Mouse (Mus musculus): ENCODE data around the gene Rep15. TPM values are rescaled to one million over a fixed set of nuclear protein-coding genes. Genes with fewer than 3 reads are reported as not detected.

Rep15 gene
- 0.37 TPM for polyA plus RNA-seq (2015; fragmentation: Illumina TruSeq; extraction: RNeasy Lipid Tissue Mini Kit (QIAGEN cat#74804); ENCODE audit: insufficient read depth, low replicate concordance)

DNA sequence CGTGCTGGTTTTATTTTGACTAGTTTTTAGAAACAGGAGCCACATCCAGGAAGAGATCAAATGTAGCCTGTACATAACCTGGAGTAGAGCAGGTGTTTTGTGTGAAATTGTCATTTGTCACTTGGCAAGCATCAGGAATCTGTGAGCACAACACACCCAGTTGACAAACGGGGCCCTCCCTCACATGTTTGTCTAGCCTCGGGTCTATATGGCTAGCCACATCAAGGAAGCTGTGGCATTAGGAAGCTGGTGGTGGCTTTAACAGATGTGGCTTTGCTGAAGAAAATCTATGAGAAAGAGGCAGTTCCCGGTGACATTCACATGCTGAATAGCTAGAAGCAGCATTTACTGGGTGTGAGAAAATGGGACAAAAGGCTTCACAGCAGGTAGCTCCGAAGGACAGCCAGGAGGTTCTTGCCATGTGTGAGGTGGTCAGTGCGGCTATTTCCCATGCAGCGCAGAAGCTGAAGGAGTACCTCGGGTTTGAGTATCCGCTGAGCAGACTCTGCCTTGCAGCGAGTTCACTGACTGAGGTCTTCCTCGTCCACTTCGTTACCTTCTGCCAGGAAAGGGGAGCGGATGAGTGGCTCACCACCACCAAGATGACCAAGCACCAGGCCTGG is at the start of gene Rep15:
Gene Rep15 (plus strand): TSS at position 282 of the 623 bp plus-strand sequence.

DNA sequence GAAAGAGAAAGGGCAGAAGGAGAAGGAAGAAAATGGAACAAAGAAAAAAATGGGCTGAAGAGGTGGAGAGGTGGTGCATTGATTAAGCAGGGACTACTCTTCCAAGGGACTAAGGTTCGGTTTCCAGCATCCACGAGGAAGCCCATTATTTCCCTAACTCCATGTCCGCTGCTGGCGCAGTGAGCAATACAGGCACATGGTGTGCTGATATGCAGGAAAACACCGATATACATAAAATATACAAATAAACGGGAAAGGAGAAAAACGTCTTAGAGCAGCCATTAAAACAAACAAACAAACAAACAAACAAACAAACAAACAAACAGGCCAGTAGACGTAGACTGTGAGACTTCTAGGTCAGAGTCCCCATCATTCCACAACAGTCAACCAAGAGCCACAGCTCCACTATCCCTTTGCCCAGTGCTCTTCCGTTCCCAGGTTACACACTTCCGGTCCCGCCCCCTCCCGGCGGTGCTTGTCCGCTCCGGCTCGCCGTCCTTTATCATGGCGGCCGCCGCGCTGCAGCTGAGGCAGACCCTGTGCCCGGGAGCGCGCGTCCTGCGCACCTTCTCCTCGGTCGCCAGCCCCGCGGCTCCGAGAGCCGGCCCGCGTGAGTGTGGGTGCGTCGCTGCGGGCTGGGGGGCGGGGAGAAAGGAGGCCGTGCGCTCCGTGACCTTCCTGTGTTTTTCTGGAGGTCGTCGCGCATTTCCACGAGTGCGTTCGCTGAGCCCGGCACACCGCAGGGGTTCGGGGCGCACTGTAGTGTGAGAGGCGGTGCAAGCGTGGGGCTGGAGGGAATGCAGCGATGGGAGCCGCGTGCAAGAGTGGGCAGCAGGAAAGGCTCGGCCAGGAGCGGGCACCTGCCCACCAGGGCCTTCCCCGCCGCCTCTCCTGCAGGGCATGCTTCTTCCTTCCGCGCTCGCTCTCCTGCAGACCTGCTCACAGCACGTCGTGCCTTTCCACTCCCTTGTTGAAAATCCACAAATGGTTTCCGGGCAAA is 10.2 kb downstream of the Rep15 start, which contains the start of gene Mrps35:
Gene Mrps35 (plus strand): TSS at position 474 of the 1,000 bp plus-strand sequence.

Other genes with a start within 250 kb of the Rep15 start
- 2.6 TPM for gene Arntl2, start 236.5 kb upstream of the Rep15 start, polyA plus RNA-seq (2015; fragmentation: Illumina TruSeq; extraction: RNeasy Lipid Tissue Mini Kit (QIAGEN cat#74804); ENCODE audit: insufficient read depth, low replicate concordance)
- gene Smco2, start 182.5 kb upstream of the Rep15 start, polyA plus RNA-seq (2015; fragmentation: Illumina TruSeq; extraction: RNeasy Lipid Tissue Mini Kit (QIAGEN cat#74804); ENCODE audit: insufficient read depth, low replicate concordance): not detected
- 36.4 TPM for gene Ppfibp1, start 144.1 kb upstream of the Rep15 start, polyA plus RNA-seq (2015; fragmentation: Illumina TruSeq; extraction: RNeasy Lipid Tissue Mini Kit (QIAGEN cat#74804); ENCODE audit: insufficient read depth, low replicate concordance)
- gene 1700034J05Rik, start 78.2 kb upstream of the Rep15 start, polyA plus RNA-seq (2015; fragmentation: Illumina TruSeq; extraction: RNeasy Lipid Tissue Mini Kit (QIAGEN cat#74804); ENCODE audit: insufficient read depth, low replicate concordance): not detected
- gene Mrps35, start 10.2 kb downstream of the Rep15 start, polyA plus RNA-seq (2015; fragmentation: Illumina TruSeq; extraction: RNeasy Lipid Tissue Mini Kit (QIAGEN cat#74804); ENCODE audit: insufficient read depth, low replicate concordance): 42.5 TPM
- gene Mansc4, start 54.4 kb downstream of the Rep15 start, polyA plus RNA-seq (2015; fragmentation: Illumina TruSeq; extraction: RNeasy Lipid Tissue Mini Kit (QIAGEN cat#74804); ENCODE audit: insufficient read depth, low replicate concordance): 0.36 TPM
- 20.3 TPM for gene Klhl42, start 58.8 kb downstream of the Rep15 start, polyA plus RNA-seq (2015; fragmentation: Illumina TruSeq; extraction: RNeasy Lipid Tissue Mini Kit (QIAGEN cat#74804); ENCODE audit: insufficient read depth, low replicate concordance)
- 1.7 TPM for gene Pthlh, start 231.6 kb downstream of the Rep15 start, polyA plus RNA-seq (2015; fragmentation: Illumina TruSeq; extraction: RNeasy Lipid Tissue Mini Kit (QIAGEN cat#74804); ENCODE audit: insufficient read depth, low replicate concordance)